Mouse (Mus musculus) adrenal gland, postnatal 25 days (tissue): ENCODE measurements at regions not wholly inside any gene's neighbourhood (a gene's known extent, or its start where the extent isn't known, plus 50 kb on each side); places are given as distances from the start of the nearest gene placed in this dataset.

Experiments
- DNase-seq: peaks from one replicate; pipeline ENCODE4 v3.0.0; 2021; ENCODE audit warnings: mixed read lengths

DNA sequence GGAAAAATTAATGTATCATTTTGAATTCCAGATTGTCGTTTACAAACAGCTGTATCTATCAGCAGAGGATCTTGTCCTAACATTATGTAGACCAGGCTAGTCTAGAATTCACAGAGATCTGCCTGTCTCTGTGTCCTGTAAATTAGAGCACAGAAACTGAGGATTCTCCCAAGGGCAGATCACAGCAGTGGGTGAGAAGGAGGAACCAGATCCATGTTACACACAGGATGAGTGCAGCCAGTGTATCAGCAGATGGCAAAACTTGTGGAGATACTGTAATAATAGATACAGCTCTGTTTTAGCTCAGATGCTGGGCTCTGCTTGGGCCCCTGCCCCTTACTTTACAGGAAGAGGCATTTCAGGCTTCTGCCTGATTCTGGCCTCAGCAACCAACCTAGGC is 1384.0 kb upstream of the 1700008P02Rik start:
- DNase-seq = no peak

DNA sequence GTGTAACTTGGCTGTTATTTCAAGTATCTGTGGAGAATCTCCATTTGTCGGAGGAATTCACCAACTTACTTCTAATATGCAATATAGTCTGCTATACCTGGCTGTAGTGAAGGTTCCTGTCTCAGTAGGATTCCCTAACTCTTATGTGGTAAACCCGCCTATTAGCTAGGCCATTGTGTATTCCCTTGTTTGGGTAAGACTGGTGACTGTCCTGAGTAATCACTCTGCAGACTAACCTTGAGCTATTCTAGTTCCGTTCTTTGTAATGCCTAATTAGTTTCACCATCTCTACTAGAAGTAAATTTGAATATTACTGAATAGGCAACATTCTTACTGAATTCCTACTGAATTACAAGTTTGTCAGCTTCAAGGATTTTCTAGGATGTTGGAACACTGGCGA is 1380.8 kb upstream of the 1700008P02Rik start:
- no peak for DNase-seq

DNA sequence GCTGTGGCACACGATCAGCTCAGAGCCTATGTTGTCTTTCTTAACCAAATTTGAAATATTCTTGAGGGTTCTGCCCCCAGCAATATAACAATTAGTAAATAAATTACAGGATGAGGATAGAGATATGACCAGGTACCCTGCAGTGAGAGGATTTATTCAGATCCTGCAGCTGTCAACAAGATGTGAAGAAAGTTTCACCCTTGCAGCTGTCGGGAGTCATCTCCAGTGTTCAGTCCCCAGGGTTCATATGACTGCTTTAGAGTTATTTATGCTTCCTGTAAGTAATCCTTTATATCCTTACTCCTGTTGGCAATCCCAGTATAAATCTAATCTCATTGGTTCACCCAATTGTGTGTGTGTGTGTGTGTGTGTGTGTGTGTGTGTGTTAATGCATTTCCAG is 1372.1 kb upstream of the 1700008P02Rik start:
- no peak for DNase-seq

DNA sequence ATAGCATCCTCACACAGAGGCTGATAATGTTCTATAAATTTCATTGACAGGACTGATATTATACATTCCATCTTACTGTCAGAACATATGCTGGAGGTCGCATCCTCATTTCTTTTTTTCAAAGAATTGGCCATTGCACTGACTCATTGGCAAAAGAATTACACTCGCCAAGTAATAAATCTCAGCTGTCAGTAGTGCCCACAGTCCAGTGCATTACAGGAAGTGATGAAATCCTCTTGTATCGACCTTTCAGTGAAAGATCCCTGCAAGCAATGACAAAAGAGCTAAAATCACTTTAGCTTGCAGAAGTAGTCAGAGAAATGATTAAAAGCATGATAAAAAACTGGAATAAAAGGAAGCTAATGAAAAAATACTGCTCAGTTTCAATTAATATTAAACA is 1353.0 kb upstream of the 1700008P02Rik start:
- no peak for DNase-seq

DNA sequence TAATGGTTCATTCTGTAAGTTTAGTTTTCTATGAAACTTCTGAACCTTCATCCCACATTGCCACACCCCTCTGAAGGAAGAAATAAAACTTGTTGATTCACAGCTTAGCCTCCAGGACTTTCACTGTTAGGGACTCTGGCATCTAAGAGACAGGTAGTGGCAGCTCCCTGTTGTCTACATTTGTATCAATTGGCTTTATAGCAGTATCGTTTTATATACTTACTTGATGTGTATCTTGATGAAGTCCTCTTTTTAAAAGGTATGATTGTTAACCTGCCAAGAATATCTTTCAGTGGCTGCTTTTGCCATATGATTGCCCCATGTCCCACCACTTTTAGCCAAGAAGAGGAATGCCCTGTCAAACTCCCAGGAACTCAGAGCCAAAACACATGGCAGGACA is 1333.7 kb upstream of the 1700008P02Rik start:
- no peak for DNase-seq

DNA sequence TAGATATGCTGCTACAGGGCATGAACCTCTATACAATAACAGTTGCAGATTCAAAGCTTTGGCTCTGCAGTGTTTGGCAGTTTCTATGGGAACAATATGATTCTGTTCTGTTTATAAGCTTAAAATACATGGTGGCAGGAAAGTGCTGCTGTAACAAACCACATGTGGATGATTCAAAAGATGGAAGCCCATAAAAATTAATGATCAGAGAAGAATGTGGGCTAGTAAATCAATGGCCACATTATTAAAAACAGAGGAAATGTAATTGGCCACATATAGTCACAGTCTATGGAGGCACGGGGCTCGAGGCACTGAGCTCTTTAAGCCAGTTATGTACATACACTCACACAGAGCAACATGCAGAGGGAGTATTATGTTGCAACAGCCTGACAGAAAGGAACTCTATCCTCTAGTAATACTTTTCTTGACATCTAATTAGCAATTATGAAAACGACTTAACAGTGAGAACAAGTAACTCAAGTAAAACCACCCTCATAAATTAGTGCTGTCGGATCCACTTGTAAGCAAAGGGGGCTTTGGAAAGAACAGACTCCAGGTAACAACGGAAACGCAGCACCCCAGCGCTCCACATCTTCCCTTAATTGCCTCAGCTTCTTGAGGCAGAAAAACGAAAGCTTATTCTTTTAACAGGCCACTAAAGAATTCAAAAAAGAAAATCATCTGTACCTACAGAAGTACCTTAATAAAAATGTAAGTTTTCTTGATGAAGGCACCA is 1323.6 kb upstream of the 1700008P02Rik start:
- DNase-seq = no peak
